Mouse (Mus musculus) bone marrow macrophage, adult 2 months (primary cell): ENCODE results near the gene Hps6.

Source experiments
- CTCF ChIP-seq: IDR thresholded peaks from 2 replicates; pipeline ENCODE4 v1.5.1; 2012; ENCODE audit warnings: low read depth, mild to moderate bottlenecking, low read length, moderate library complexity
- POLR2A ChIP-seq: IDR thresholded peaks from 2 replicates; pipeline ENCODE4 v1.6.1; 2012; ENCODE audit warnings: mild to moderate bottlenecking, low read depth, low read length, borderline replicate concordance

DNA sequence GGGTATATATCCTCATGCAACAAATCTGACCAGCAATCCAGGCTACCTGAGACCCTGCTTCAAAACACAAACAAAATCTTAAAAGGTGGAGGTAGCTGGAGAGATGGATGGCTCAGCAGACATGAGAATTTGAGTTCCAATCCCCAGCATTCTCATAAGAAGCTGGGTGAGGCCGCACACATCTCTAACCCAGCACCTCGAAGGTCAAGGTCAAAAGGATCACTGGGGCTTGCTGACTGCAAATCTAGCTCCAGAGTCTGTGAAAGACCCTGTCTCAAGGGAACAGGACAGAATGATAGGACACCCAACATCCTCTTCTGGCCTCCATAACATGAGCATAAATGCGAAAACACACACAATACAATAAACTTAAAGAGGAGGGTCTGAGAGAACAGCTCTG lies 12.1 kb upstream of the Hps6 start:
- TF ChIP-seq CTCF (no peak), POLR2A (no peak)
